Mouse (Mus musculus) mouse embryonic stem cell (cell line): ENCODE data around the gene Rspry1.

Experiments used
- in situ Hi-C, 2 experiments: fragments of 300-500 bp; cut with MboI; formaldehyde crosslinking; loops; 1 replicate in 1 of 2; 3 replicates in 1 of 2; pipeline ENCODE4 v1.14.3; 2019 to 2020; ENCODE audit warnings: low sequenced_read_pairs in 2 of 2, low pct_unique_long_range_greater_than_20kb in 1 of 2, mixed read lengths in 1 of 2; ENCODE audit not compliant: unreplicated experiment in 1 of 2

The Rspry1 gene

GRCm38 (mm10) chr8:94674384-94674783 is 72.6 kb downstream of the Rspry1 start:
- in situ Hi-C loops, result no loop called here

- in situ Hi-C loops, result no loop called here
Observed at GRCm38 (mm10) chr8:94675923-94676322, 74.2 kb downstream of the Rspry1 start.

GRCm38 (mm10) chr8:94678582-94678981 is 76.8 kb downstream of the Rspry1 start:
- in situ Hi-C loops, result no loop called here

GRCm38 (mm10) chr8:94680414-94680813 is 78.7 kb downstream of the Rspry1 start:
- in situ Hi-C loops, result no loop called here

GRCm38 (mm10) chr8:94682732-94683524 is 81.2 kb downstream of the Rspry1 start:
- in situ Hi-C loops, result no loop called here

- in situ Hi-C loops, result no loop called here
Observed at GRCm38 (mm10) chr8:94684287-94684686, 82.5 kb downstream of the Rspry1 start.

- in situ Hi-C loops, result no loop called here
Observed at GRCm38 (mm10) chr8:94685953-94686352, 84.2 kb downstream of the Rspry1 start.

GRCm38 (mm10) chr8:94694701-94695100 is 93.0 kb downstream of the Rspry1 start:
- in situ Hi-C loops, result loop anchor here in 1 of 2 experiments (10.0 kb wide), 2 partner anchors 200 to 360 kb away; no protein-coding TSS in a partner anchor

GRCm38 (mm10) chr8:94695341-94695993 is 93.7 kb downstream of the Rspry1 start:
- in situ Hi-C loops, result loop anchor here in 1 of 2 experiments (10.0 kb wide), 2 partner anchors 201 to 361 kb away; no protein-coding TSS in a partner anchor

- in situ Hi-C loops, result loop anchor here in 1 of 2 experiments (10.0 kb wide), 2 partner anchors 201 to 361 kb away; no protein-coding TSS in a partner anchor
Observed at GRCm38 (mm10) chr8:94695994-94696384, 94.3 kb downstream of the Rspry1 start, which contains the start of gene Pllp. Gene Pllp (minus strand): TSS chr8:94696278.

- in situ Hi-C loops, result loop anchor here in 1 of 2 experiments (10.0 kb wide), 2 partner anchors 202 to 362 kb away; no protein-coding TSS in a partner anchor
Observed at GRCm38 (mm10) chr8:94696566-94696965, 94.8 kb downstream of the Rspry1 start.

- in situ Hi-C loops, result loop anchor here in 1 of 2 experiments (10.0 kb wide), 2 partner anchors 203 to 363 kb away; no protein-coding TSS in a partner anchor
Observed at GRCm38 (mm10) chr8:94697956-94698355, 96.2 kb downstream of the Rspry1 start.

- in situ Hi-C loops, result loop anchor here in 1 of 2 experiments (10.0 kb wide), 2 partner anchors 205 to 365 kb away; no protein-coding TSS in a partner anchor
Observed at GRCm38 (mm10) chr8:94699366-94699765, 97.6 kb downstream of the Rspry1 start.

GRCm38 (mm10) chr8:94700421-94700935 is 98.7 kb downstream of the Rspry1 start:
- in situ Hi-C loops, result loop anchor here in 1 of 2 experiments (5.0 kb wide), 1 partner anchor 102 kb away; no protein-coding TSS in a partner anchor

- in situ Hi-C loops, result loop anchor here in 1 of 2 experiments (5.0 kb wide), 1 partner anchor 100 kb away; no protein-coding TSS in a partner anchor
Observed at GRCm38 (mm10) chr8:94702156-94702555, 100.4 kb downstream of the Rspry1 start.

- in situ Hi-C loops, result loop anchor here in 1 of 2 experiments (5.0 kb wide), 1 partner anchor 99 kb away; no protein-coding TSS in a partner anchor
Observed at GRCm38 (mm10) chr8:94702844-94703813, 101.4 kb downstream of the Rspry1 start.

GRCm38 (mm10) chr8:94703972-94704668 is 102.4 kb downstream of the Rspry1 start:
- in situ Hi-C loops, result loop anchor here in 1 of 2 experiments (5.0 kb wide), 1 partner anchor 98 kb away; no protein-coding TSS in a partner anchor
